Mouse (Mus musculus): Measurements from ENCODE around the gene Med19. TPM values are rescaled to one million over a fixed set of nuclear protein-coding genes. Genes with fewer than 3 reads are reported as not detected.
A peak's percentile ranks its signal among the peaks of the same experiment; 100 is the strongest.
"Not testable (repeated sequence)": the region's sequence is repeated elsewhere in the genome, so short reads cannot be mapped to it uniquely, and the experiment has no call there.

The Med19 gene
- polyA plus RNA-seq, 1 experiment = 20.3 TPM

DNA sequence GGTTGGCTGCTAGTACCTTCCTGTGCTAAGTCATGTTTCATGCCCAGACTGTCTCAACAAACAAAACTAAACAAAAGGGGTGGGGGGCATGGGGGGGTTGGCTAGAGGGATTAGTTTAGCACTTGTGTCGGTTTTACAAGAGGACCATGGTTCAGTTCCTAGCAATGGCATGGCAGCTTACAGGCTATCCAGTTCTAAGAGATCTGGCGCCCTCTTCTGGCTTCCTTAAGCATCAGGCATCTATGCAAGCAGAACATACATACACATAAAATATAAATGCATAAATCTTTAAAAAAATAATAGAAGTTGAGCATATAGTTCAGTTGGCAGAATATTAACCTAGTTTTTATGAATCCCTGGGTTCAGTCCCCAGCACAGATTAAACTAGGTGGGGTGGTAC, 15.3 kb upstream of the Med19 start:
- no peak for TF ChIP-seq MYOG (IDR thresholded peaks at IDR 0.05; ENCODE audit: control insufficient read depth in 1 of 3, insufficient read depth in 1 of 3, insufficient read length in 2 of 3, low read depth in 2 of 3)
- Histone ChIP-seq H3K79me2 (ENCODE audit: control insufficient read depth, insufficient read depth) (no peaks in the 10 kb centered on the region), H3K27me3 (ENCODE audit: control insufficient read depth, insufficient read depth, insufficient read length) (no peaks in the 10 kb centered on the region), H3K36me3 (ENCODE audit: control insufficient read depth, insufficient read depth) (no peaks in the 10 kb centered on the region), H3K4me3 (no peak overlapping the region), H3K4me2 (ENCODE audit: low read depth) (no peak overlapping the region), H3ac (ENCODE audit: control insufficient read depth, insufficient read length) (no peak overlapping the region)

DNA sequence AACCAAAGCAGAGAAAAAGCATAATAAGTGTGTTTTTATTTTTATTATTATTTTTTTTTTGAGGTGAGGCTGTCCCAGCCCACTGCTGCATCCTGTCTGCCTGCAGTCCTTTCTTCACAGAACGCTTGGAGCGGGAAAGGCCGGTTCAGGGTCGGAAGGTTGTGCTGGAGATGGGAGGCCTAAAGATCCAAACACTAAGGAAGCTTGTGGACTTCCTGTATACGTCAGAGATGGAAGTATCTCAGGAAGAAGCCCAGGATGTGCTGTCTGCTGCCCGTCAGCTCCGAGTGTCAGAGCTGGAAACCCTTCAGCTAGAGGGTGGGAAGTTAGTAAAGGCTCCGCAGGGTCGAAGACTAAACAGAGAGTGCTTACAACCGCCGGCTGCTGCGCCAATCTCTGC, 12.1 kb upstream of the Med19 start:
- no peaks in the 10 kb centered on the region for H3K27me3 ChIP-seq (ENCODE audit: control insufficient read depth, insufficient read depth, insufficient read length)
- TF ChIP-seq MYOD1 (IDR thresholded peaks at IDR 0.05; ENCODE audit: control insufficient read depth in 1 of 3, insufficient read length in 2 of 3, low read depth in 2 of 3) (no peak), SRF (IDR thresholded peaks at IDR 0.05; ENCODE audit: control insufficient read depth, insufficient read length, low read depth) (no peak), TCF3 (IDR thresholded peaks at IDR 0.05; ENCODE audit: insufficient read length, low read depth) (no peak), POLR2AphosphoS2 (IDR thresholded peaks at IDR 0.05; ENCODE audit: insufficient read length, low read depth) (no peak), MAX (IDR thresholded peaks at IDR 0.05; ENCODE audit: low read depth) (no peak), USF1 (IDR thresholded peaks at IDR 0.05; ENCODE audit: low read depth) (no peak), E2F4 (IDR thresholded peaks at IDR 0.05; ENCODE audit: insufficient read depth) (no peak), MYOG (IDR thresholded peaks at IDR 0.05; ENCODE audit: control insufficient read depth in 1 of 3, insufficient read depth in 1 of 3, insufficient read length in 2 of 3, low read depth in 2 of 3) (no peak), REST (IDR thresholded peaks at IDR 0.05; ENCODE audit: insufficient read depth, insufficient read length) (no peak), POLR2A (IDR thresholded peaks at IDR 0.05; ENCODE audit: insufficient read length, low read depth) (no peak), TCF12 (IDR thresholded peaks at IDR 0.05; ENCODE audit: insufficient read depth, poor library complexity, severe bottlenecking) (no peak), CEBPB (IDR thresholded peaks at IDR 0.05; ENCODE audit: insufficient read depth, poor library complexity, severe bottlenecking) (no peak)
- no peak overlapping the region for H3ac ChIP-seq (ENCODE audit: control insufficient read depth, insufficient read length)
- peaks cover 15% of the 10 kb centered on the region for H3K79me2 ChIP-seq (ENCODE audit: control insufficient read depth, insufficient read depth)
- H3K4me2 ChIP-seq (ENCODE audit: low read depth) = no peak overlapping the region
- H3K4me3 ChIP-seq = no peak overlapping the region
- H3K36me3 ChIP-seq (ENCODE audit: control insufficient read depth, insufficient read depth) = no peaks in the 10 kb centered on the region

DNA sequence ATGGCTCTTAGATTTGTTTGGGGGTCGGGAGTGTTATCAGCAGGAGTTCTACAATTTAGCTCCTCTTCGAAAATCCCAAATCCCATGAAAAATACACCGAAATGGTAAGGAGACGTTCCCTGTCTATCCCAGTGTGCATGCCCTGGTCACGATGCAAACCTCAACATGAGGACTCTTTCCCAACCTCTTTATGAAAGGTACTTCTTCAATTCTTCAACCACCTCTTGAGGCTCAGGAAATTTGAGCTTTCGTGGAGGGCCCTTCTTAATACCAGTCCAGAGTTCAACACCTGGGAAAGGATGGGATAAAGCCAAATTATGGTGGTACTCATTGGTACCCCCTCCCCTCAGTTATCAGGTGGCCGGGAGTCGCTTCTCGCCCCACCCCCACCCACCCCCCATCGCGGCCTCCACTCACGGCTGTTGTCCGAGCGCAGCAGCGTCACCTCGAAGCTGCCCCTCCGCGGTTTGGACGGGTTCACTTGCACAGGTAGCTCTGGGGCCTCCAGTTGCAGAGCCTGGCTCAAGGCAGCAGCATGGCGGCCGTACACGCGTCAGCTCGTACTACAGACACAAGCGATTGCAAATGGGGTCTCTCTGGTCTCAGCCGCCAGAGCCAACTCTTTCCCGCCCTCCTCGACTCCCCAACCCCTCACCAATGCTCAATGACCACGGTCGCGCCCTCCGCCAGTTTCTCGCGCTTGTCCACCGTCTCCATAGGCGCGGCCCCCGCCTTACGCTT, 8.2 kb upstream of the Med19 start:
- peak overlapping the region; percentile 91 for H3ac ChIP-seq (ENCODE audit: control insufficient read depth, insufficient read length)
- H3K4me3 ChIP-seq = peak overlapping the region; percentile 92
- TF ChIP-seq MYOG (IDR thresholded peaks at IDR 0.05; ENCODE audit: control insufficient read depth in 1 of 3, insufficient read depth in 1 of 3, insufficient read length in 2 of 3, low read depth in 2 of 3) (no peak), TCF12 (IDR thresholded peaks at IDR 0.05; ENCODE audit: insufficient read depth, poor library complexity, severe bottlenecking) (no peak), CEBPB (IDR thresholded peaks at IDR 0.05; ENCODE audit: insufficient read depth, poor library complexity, severe bottlenecking) (no peak), MYOD1 (IDR thresholded peaks at IDR 0.05; ENCODE audit: control insufficient read depth in 1 of 3, insufficient read length in 2 of 3, low read depth in 2 of 3) (no peak), USF1 (IDR thresholded peaks at IDR 0.05; ENCODE audit: low read depth) (no peak), TCF3 (IDR thresholded peaks at IDR 0.05; ENCODE audit: insufficient read length, low read depth) (no peak), POLR2A (IDR thresholded peaks at IDR 0.05; ENCODE audit: insufficient read length, low read depth) (no peak)
- no peaks in the 10 kb centered on the region for H3K27me3 ChIP-seq (ENCODE audit: control insufficient read depth, insufficient read depth, insufficient read length)
- H3K79me2 ChIP-seq (ENCODE audit: control insufficient read depth, insufficient read depth) = peaks cover 15% of the 10 kb centered on the region
- peak overlapping the region; percentile 89 for H3K4me2 ChIP-seq (ENCODE audit: low read depth)
- peaks cover 12% of the 10 kb centered on the region for H3K36me3 ChIP-seq (ENCODE audit: control insufficient read depth, insufficient read depth)

DNA sequence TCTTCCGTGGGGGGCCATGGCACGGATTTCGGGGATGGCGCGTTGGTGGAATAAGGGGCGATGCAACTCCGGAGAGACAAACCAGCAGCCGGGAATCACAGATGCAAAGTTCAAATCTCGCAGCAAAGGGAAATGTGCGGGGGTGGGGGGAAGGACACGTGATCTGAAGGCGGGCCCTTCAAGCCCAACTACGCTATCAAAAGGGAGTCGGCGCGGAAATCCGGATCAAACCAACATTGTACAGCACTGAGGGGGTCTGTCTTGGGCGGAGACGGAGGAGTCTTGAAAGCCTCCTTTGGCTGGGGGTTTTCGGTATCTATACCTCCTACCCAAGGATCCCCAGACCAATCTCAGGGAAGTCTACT, 7.7 kb upstream of the Med19 start, which contains the start of gene Selenoh:
TSS of gene Selenoh (minus strand) at position 202 of the 365 bp plus-strand sequence.
- Histone ChIP-seq H3K4me3 (peak within 1 kb of the TSS; percentile 92), H3ac (ENCODE audit: control insufficient read depth, insufficient read length) (peak within 1 kb of the TSS; percentile 91), H3K36me3 (ENCODE audit: control insufficient read depth, insufficient read depth) (peaks cover 12% of the 10 kb centered on the region), H3K79me2 (ENCODE audit: control insufficient read depth, insufficient read depth) (peaks cover 15% of the 10 kb centered on the region), H3K27me3 (ENCODE audit: control insufficient read depth, insufficient read depth, insufficient read length) (no peaks in the 10 kb centered on the region), H3K4me2 (ENCODE audit: low read depth) (peak within 1 kb of the TSS; percentile 89)
- TF ChIP-seq USF1 (IDR thresholded peaks at IDR 0.05; ENCODE audit: low read depth) (peak; percentile 99), MYOD1 (IDR thresholded peaks at IDR 0.05; ENCODE audit: control insufficient read depth in 1 of 3, insufficient read length in 2 of 3, low read depth in 2 of 3) (no peak), TCF3 (IDR thresholded peaks at IDR 0.05; ENCODE audit: insufficient read length, low read depth) (no peak), POLR2AphosphoS2 (IDR thresholded peaks at IDR 0.05; ENCODE audit: insufficient read length, low read depth) (peak; percentile 75), E2F4 (IDR thresholded peaks at IDR 0.05; ENCODE audit: insufficient read depth) (peak; percentile 92), MAX (IDR thresholded peaks at IDR 0.05; ENCODE audit: low read depth) (peak; percentile 18)

DNA sequence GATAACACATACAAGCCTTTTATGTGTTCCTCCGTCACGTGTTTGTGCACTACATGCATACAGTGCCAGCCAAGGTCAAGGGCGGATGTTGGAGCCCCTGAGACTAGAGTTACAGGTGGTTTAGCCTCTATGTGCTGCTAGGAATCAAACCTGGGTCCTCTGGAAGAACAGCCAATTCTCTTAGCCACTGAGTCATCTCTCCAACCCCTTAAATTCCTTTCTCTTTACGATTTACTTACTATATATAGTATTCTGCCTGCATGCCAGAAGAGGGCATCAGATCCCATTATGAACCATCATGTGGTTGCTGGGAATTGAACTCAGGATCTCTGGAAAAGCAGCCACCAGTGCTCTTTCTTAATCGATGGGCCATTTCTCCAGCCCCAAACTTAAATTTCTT, 6.7 kb upstream of the Med19 start:
- Histone ChIP-seq H3K79me2 (ENCODE audit: control insufficient read depth, insufficient read depth) (peaks cover 19% of the 10 kb centered on the region), H3K36me3 (ENCODE audit: control insufficient read depth, insufficient read depth) (peaks cover 12% of the 10 kb centered on the region), H3K4me3 (peak overlapping the region; percentile 92)
- H3ac ChIP-seq (ENCODE audit: control insufficient read depth, insufficient read length); H3K27me3 ChIP-seq (ENCODE audit: control insufficient read depth, insufficient read depth, insufficient read length); H3K4me2 ChIP-seq (ENCODE audit: low read depth): not testable (repeated sequence)

All from myocyte (in vitro differentiated cells).